Mouse (Mus musculus): ENCODE data around the gene Nos1ap.
A peak's percentile ranks its signal among the peaks of the same experiment; 100 is the strongest.

Gene Nos1ap

GRCm38 (mm10) chr1:170455387-170455786, 134.3 kb downstream of the Nos1ap start:
- DNase-seq, result no peak

- DNase-seq, result no peak
Observed at GRCm38 (mm10) chr1:170453455-170453854, 136.2 kb downstream of the Nos1ap start.

- no peak for DNase-seq
Observed at GRCm38 (mm10) chr1:170448244-170448643, 141.4 kb downstream of the Nos1ap start.

- DNase-seq, result no peak
Observed at GRCm38 (mm10) chr1:170445458-170445857, 144.2 kb downstream of the Nos1ap start.

- DNase-seq, result no peak
Observed at GRCm38 (mm10) chr1:170440367-170440766, 149.3 kb downstream of the Nos1ap start.

GRCm38 (mm10) chr1:170438471-170439151, 151.1 kb downstream of the Nos1ap start:
- DNase-seq, result no peak

- no peak for DNase-seq
Observed at GRCm38 (mm10) chr1:170434146-170434545, 155.5 kb downstream of the Nos1ap start.

GRCm38 (mm10) chr1:170433661-170434060, 156.0 kb downstream of the Nos1ap start:
- DNase-seq, result no peak

GRCm38 (mm10) chr1:170432288-170432687, 157.4 kb downstream of the Nos1ap start:
- DNase-seq, result no peak

GRCm38 (mm10) chr1:170431312-170431711, 158.3 kb downstream of the Nos1ap start:
- peak; percentile 23 for DNase-seq

GRCm38 (mm10) chr1:170430660-170431059, 159.0 kb downstream of the Nos1ap start:
- DNase-seq, result no peak

GRCm38 (mm10) chr1:170429656-170430055, 160.0 kb downstream of the Nos1ap start:
- DNase-seq, result no peak

GRCm38 (mm10) chr1:170428141-170428540, 161.5 kb downstream of the Nos1ap start:
- DNase-seq, result no peak

- no peak for DNase-seq
Observed at GRCm38 (mm10) chr1:170424258-170424889, 165.3 kb downstream of the Nos1ap start.

- no peak for DNase-seq
Observed at GRCm38 (mm10) chr1:170423048-170423447, 166.6 kb downstream of the Nos1ap start.

- no peak for DNase-seq
Observed at GRCm38 (mm10) chr1:170422188-170422587, 167.5 kb downstream of the Nos1ap start.

- no peak for DNase-seq
Observed at GRCm38 (mm10) chr1:170419961-170420360, 169.7 kb downstream of the Nos1ap start.

GRCm38 (mm10) chr1:170418131-170418530, 171.5 kb downstream of the Nos1ap start:
- DNase-seq, result no peak

- DNase-seq, result no peak
Observed at GRCm38 (mm10) chr1:170416967-170417366, 172.7 kb downstream of the Nos1ap start.

- DNase-seq, result no peak
Observed at GRCm38 (mm10) chr1:170416206-170416605, 173.5 kb downstream of the Nos1ap start.

GRCm38 (mm10) chr1:170415395-170415794, 174.3 kb downstream of the Nos1ap start:
- DNase-seq, result no peak

GRCm38 (mm10) chr1:170410402-170411191, 179.1 kb downstream of the Nos1ap start:
- DNase-seq, result no peak

- DNase-seq, result no peak
Observed at GRCm38 (mm10) chr1:170409091-170409490, 180.6 kb downstream of the Nos1ap start.

- DNase-seq, result no peak
Observed at GRCm38 (mm10) chr1:170406921-170407320, 182.7 kb downstream of the Nos1ap start.
